Mouse (Mus musculus) retina, postnatal 7 days (tissue): ENCODE results near the gene Rab1b.
A peak's percentile ranks its signal among the peaks of the same experiment; 100 is the strongest.
"Not testable (repeated sequence)": the region's sequence is repeated elsewhere in the genome, so short reads cannot be mapped to it uniquely, and the experiment has no call there.

Source experiments
- DNase-seq: peaks from one replicate; pipeline ENCODE4 v3.0.0-alpha.2; 2012; ENCODE audit warnings: low read depth, low spot score

Rab1b gene

DNA sequence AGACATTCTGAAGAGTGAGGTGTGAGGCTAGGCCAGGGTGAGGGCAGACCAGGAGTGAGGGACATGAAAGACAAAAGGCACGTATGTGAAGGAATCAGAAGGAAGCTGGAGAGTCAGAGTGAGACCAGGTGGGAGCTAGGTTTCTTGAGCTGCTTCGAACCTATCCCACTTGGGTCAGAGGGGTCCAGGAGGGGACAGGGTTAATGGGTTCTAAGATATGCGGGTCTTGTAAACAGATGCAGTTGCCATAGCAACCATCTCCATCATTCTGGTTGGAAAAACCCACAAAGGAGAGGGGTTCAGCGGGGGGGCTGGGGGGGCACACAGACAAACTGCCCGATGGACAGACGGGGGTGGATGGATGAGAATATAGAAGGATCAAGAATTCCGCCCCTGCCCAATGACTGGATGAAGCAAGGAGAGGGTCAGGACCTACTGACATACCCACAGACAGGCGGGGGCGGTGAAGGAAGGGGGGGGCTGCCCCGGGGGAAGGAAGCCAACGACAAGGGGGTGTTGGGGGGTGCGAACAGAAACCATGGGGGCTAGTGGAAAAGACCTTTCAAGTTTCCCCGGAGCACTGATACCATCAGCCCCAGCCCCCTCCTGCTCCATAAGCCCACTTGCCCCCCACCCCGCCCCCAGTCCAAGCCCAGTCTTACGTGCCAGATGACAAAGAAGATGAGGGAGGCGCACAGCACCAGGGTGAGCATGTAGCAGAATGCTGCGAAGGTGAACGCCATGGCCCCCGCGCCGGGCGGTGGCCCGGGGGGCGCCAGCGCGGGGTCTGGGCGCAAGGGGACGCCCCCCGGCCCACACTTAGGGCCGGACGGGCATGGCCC lies 9.1 kb downstream of the Rab1b start:
- no peak for DNase-seq

DNA sequence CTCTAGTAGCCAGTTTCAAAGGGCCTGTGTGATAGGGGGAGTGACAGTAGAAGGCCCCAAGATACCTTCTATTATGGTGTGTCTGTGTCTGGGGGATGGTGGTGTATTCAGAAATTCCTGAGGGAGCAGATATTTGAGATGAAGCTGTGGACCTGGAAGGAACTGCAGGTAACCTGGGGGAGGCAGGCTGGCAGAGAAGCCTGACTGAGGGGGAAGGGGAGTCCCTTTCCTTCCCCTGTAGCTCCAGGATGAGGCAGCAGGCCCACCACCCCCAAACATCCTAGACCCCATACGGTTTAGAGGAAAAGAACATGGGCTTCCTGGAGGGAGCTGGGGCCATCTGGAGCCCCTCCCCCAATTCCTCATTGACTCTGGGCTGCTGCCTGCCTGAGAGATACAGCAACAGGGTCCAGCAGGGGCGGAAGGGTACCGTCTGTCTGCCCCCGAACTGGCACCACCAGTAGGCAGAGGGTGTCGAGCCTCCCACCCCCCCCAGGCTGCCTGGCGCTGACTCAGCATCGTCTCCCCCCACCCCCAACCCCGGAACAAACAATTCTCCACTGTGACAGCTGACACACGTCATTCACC lies 10.9 kb downstream of the Rab1b start:
- DNase-seq: no peak

DNA sequence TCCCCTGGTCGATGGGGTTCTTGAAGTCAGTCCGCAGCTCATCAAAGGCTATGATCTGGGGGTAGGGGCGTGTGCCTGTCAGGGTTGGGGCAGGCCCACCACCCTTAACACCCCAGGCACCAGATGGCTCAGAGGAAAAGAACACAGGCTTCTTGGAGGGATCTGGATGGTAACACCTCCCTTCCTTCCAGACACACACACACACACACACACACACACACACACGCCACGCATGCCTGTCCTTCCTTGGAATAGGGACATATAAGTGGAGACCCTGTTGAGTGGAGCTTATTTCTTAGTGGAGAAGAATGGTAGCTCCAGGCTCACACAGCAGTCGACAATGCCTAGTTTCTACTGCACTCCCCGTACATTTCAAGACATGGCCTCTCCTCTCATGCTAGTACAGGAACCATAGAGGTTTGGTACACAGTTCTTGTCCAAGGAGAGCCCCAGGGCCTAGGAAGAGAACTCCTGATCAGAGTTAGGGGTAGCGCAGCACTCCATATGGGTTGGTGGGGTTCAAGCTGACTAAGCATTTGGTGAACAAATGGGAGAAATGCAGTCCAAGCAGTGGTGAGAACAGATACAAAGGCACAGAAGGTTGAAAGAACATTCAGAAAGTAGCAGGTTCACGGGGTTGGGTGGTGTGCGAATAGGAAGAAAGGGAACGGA lies 12.0 kb downstream of the Rab1b start:
- DNase-seq: no peak

DNA sequence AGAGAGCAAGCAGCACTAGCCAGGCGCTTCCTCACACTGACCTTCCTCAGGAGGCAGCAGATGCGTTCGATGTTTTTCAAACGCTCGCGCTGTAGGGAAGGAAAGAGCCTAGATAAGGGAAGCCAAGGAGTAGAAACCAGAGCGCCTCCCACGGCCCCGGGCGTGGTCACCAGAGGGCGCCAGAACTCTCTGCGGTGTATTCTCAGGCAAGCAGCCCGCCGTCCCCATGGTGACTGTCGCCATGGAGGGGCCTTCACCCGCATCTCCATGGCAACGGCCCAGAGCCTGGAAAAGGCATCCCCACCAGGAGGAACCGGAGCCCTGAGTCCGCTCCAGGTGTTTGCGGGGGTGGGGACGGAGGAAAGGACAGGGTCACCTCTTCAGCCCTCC lies 12.6 kb downstream of the Rab1b start:
- DNase-seq: peak; percentile 89

DNA sequence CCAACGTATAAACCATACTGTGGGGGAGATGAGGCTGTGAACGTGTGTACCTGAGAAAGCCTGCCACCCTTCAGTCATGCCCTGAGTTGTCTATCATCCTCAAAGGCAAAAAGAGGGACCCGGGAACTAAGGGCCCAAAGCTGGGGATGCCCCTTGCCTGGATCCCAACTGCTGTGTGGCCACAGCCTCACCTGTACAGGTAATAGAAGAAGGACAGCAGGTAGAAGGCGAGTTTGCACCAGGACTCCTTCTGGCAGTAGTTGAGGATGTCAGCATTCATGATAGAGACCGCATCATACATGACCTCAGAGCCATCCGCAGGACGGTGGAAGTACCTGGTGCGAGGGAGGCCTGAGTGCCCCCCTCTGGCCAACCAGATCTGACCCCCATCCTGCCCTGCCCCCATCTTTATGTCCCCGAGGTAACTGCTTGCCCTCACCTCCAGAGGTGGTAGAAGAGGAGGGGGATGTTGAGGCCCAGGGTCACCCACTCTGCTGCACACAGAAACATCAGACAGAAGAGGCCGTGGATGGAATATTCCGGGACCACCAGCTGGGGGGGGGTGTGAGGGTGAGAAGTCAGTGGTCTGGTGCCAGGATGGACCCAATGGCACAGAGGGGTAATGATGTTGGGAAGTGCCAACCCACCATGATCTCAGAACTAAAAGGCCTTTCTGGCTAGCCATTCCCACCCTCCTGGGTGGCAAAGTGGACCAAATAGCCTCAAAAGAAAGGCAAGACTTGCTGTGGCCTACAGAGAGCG lies 13.2 kb downstream of the Rab1b start:
- no peak for DNase-seq

DNA sequence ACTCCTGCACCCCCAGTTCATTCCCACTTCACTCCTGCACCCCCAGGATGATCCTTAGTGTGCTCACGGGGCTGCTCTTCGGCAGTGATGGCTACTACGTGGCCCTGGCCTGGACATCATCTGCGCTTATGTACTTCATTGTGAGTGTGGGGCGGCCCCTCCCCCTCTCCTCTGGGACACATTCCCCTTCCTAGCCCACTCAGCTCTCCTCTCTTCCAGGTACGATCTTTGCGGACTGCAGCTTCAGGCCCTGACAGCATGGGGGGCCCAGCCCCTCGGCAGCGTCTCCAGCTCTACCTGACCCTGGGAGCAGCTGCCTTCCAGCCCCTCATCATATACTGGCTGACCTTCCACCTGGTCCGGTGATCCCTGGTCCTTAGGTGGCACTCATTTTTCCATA lies 14.8 kb downstream of the Rab1b start:
- DNase-seq: no peak

DNA sequence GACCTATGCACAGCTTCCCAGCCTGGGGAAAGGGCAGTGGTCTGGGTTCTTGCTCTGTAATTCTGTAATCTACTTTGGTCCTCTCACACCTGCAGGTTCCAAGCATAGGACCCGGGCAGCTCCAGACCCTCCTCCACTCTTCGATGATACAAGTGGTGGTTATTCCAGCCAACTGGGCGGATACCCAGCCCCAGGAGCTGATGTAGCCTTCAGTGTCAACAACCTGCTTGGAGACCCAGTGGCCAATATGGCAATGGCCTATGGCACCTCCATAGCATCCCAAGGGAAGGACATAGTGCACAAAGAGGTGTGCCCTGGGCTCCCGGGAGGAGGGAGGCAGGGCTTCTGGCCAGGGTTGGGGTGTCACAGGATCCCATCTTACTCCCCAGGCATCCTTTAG lies 17.5 kb downstream of the Rab1b start:
- DNase-seq: no peak

DNA sequence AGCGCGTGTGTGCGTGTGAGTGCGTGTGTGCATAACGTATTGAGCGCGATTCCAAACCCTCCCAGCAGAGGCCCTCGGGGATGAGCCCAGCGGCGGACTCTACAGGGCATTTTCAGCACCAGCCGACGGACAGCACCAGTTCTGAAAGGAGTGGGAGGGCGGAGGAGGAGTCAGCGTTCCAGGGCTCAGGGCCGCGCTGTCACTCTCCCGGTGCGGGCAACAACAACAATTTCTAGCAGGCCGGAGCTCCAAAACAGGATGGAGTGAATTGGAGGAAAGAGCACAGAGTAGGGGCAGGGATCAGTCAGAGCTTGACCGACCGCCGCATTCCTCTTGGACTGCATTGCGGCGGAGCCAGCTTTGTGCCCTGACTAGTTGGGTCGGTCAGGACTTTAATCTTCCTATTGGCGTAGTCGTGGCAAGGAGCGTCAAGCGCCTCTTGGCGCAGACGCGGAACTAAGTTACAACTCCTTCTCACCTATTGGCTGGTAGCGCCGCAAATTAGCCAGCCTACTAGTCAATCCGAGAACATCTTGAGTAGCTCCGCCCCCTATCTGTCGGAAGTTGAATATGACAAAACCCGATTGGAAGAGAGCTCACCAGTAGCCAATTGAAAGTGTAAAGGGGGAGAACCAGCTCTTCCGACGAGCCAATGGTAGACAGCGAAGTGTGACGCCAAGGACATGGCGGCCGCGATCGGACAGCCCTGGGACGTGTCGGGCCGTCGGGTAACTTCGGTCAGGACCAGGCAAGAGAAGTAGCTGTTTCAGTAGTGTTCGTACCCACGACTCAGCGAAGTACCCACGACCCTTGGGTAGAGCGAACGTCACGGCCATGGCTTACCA lies 18.8 kb downstream of the Rab1b start, which contains the start of gene Yif1a:
Yif1a (plus strand) TSS at position 655 of the 845 bp plus-strand sequence.
- peak; percentile 99 for DNase-seq

DNA sequence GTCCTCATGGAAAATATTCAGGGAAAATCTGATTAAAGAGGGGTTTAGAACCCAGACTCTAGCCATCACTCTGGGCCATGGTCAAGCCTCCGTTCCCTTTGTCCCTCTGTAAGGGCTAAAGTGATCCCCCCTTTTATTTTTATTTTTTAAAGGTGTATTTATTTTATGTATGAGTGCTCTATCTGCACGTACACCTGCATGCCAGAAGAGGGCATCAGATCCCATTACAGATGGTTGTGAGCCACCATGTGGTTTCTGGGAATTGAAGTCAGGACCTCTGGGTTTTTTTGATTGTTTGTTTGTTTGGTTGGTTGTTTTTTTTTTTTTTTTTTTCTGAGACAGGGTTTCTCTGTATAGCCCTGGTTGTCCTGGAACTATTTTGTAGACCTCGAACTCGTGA lies 20.3 kb downstream of the Rab1b start:
- not testable (repeated sequence) for DNase-seq

DNA sequence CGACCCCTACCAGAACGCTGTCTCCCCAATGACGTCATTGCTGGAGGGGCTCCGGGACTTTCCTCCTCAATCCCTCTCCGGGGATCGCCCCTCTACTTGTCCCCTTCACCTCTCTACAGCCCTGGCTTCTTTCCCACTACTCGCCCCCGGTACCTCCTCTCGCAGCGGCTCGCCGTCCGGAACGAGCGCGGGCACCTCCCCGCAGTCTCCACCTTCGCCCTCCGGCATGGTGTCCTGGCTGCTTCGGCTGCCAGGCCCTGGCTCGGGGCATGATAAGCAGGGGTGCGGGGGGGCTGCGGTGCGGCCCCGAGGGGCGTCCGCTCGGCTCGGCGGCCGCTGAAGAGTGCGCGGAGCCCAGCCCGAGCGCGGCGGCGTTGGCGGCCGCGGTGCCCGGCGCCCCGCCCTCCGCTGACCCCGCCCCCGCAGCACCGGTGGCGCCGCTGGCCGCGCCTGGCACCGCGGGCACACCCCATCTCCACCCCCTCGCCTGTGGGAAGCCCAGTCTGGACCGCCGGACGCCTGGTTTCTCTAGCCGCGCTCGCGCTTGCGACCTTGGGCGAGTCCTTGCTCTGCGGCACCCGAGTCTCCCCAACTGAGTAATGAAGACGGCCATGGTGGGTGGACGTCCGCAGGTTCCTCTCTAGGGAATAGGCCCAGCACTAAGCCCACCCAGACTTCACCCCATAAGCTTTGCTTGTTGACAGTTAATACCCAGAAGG lies 21.6 kb downstream of the Rab1b start, which contains the start of gene Tmem151a:
Tmem151a (minus strand) TSS at position 387 of the 719 bp plus-strand sequence.
- DNase-seq: no peak

DNA sequence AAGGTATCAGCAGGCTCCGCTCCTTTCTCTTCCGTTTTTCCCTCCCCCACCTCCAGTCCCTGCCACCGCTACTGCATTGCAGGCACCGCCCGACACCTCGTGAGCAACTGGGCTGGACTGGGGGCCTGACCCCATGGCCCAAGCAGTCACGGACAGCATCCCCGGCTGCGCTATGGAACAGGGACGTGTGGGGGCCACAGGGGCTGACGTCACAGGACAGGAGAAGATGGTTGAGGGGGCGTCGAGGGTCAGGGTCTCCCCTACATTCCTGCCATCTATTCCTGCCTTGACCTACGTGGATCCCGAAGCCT lies 22.1 kb downstream of the Rab1b start:
- DNase-seq: no peak

DNA sequence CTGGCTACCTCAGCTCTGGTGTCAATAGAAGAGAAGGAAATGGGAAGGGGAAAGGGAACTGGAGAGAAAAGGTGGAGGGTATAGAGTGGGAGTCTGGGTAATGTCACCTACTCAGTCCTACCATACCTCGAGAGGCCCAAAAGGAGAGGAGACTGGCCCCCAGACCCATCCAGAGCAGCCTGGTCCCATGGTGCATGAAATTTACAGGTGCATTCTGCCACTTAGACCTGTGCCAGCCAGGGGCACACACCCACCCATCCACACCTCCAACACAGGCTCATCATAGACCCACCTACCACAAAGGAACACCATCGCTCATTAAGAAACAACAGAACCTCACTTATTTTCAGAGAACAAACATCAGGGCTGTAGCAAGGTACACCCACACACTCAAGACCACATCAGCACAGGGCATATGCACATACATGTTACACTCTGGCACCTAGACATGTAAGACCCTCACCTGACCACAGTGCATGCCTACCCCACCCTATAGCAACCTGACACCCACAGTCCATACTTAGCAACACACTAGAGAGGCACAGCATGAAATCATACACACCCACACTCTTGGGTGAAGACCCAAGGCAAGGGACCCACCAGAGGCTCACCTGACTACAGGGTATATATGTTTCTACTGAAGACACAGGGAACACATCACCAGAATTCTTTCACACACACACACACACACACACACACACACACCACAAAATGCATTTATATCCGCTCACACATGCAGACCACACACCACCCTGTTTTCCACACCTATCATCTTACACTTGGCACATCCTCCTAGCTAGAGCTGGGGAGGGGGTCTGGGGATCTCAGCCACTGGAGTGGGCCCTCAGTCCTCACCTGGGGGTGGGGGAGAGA lies 22.7 kb downstream of the Rab1b start:
- DNase-seq: no peak

DNA sequence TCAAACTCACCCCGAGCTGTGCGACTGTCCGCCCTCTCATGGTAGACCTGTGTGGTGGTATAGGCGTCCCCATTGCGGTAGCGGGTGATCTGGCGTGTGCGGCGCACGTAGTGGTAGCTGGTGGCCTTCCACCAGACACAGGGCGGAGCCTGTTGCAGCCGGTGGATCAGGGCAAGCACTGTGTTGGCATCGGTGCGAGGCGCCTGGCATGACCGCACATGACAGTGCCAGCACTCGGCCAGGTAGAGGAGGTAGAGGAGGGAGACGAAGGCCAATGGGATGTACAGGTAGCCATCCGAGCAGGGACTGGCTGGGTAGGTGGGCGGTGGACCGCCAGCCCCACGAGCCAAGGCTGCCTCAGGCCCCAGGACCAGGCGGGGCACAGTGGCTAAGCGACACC lies 24.3 kb downstream of the Rab1b start:
- no peak for DNase-seq

DNA sequence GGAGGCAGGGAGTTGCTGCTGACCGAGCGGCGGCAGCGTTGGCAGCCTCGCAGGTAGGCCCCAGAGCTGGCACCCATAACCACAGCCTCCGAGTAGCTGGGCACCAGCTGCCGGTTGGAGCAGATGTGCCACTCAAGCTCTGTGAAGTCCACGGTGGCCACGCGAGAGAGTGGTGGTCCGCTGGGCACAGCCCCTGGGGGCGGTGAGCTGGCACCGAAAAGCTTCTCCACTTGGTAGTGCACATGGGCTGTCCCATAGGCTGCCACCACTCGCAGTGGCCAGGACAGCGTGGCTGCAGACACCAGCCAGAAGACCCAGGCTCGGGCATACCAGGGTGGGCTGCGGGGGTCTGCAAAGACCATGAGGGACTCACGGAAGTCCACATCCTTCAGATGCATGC lies 24.9 kb downstream of the Rab1b start:
- no peak for DNase-seq

DNA sequence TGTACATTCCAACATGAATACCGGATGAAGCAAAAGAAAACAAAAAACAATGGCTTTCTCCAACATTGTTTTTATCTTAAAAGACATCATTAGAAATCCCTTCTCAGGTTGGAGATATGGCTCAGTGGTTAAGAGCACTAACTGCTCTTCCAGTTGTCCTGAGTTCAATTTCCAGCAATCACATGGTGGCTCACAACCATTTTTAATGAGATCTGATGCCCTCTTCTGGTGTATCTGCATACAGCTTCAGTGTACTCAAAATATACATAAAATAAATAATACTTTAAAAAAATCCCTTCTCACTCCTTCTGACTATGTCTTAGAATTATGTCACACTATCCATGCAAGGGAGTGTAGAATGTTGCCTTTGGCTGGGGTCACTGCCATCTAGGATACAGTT lies 27.6 kb downstream of the Rab1b start:
- no peak for DNase-seq

DNA sequence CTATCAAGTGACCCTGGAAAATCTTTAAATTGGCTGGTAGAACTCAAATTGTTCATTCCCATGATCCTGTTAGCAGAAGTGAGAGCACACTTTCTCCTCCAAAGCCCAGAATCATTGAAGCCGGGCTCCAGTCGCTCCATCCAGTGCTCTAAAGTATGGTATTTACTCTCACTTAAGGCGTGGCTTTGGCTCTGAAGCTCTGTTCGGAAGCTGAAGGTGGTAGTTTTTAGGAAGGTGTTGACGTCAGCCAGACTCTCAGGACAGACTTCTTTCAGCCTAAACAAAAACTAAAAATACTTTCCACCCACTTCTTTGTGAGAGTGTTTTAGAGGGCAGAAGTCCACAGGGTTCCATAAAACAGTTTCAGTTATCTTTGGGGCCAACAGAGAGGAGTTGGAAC lies 33.4 kb downstream of the Rab1b start:
- no peak for DNase-seq

DNA sequence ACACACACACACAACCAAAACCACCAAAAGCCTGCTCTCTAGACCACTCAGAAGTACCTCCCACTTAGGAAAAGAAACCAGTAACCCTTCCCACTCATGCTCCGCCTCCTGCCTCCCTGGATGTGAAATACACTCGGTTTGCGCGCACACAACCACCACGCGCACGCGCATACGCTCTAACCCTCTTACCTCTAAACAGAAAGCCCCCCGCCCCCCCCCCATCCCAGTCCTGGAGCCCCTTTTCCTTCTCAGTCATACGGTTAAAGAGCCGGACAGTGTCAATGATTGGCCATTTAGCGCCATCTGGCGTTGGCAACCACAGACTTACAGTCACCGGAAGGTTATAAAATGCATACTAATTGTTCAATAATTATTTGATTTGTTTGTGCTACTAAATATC lies 33.8 kb downstream of the Rab1b start:
- no peak for DNase-seq

DNA sequence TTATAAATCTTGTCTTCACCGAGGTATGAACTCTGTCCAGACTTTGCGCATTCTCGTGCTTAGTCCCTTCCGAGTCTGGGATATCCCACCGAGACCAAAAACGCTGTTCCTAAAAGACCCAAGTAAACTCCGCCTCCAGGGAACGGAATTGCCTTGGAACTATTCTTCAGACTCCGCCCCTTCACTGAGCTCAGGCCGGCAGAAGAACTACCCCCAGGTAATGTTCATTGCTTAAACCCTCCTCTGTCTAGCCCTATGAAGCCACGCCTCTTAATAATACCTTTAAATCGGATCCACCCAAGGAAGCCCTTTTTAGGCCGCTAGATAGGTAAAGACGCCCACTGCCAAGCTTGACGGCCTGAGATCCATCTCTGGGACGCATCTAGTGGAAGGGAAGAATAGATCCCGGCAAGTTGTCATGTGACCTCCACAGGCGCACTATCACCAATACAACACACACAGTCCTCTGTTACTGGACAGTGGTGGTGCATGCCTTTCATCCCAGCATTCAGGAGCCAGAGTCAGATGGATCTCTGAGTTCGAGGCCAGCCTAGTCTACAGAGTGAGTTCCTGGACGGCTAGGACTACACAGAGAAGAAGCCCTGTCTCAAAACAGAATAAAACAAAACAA lies 34.4 kb downstream of the Rab1b start:
- DNase-seq: no peak
